Mouse (Mus musculus): ENCODE measurements at regions not wholly inside any gene's neighbourhood (a gene's known extent, or its start where the extent isn't known, plus 50 kb on each side); places are given as distances from the start of the nearest gene placed in this dataset.

DNA sequence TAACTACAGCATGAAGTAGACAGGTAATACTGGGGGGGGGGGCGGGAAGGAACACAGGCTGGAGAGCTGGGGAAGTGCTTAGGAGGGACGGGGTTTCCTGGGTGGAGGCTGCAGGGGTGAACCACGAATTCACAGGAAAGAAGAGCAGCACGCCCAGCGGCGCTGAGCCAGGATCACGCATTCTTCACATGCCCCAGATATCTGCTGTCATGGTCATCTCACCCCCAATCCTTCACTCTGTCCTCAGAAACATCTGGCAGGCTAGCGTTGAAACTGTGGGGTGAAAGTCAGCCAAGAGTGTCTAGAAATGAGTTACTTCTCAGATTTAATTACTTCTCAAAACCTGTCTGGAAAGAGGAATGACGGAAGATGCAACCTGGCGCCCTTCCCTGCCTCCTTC lies 197.3 kb upstream of the Zpld1 start:
- TF ChIP-seq CTCF (IDR thresholded peaks at IDR 0.05; ENCODE audit: low read depth, low read length) (no peak), POLR2A (IDR thresholded peaks at IDR 0.05; ENCODE audit: borderline replicate concordance, low read depth, low read length) (no peak)

All from bone marrow macrophage, adult 2 months (primary cell).